Mouse (Mus musculus): ENCODE results near the gene Fam83e.

Gene Fam83e

DNA sequence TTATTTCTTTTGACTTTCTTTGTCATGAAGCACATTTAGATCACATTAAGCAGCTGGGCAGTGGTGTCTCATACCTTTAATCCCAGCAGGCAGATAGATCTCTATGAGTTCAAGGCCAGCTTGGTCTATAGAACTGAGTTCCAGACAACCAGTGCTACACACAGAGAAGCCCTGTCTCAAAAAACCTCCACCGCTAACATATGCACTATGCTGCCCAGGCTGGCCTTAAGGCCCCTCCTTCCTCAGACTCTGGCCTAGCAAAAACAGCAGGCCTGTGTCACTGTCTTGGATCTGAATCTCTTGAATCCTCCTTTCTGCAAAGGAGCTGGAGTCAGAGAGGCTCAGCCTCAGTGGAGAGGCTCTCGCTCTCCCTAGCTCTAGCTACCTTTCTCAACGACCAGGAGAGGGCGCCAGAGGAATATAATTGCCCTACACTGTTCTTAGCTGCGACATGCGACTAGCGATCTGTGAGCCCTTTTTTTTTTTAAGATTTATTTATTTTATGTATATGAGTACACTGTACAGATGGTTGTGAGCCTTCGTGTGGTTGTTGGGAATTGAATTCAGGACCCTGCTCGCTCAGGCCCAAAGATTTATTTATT lies 18.3 kb downstream of the Fam83e start:
- peak; percentile 90 for DNase-seq (ENCODE audit: low read depth, low spot score)

DNA sequence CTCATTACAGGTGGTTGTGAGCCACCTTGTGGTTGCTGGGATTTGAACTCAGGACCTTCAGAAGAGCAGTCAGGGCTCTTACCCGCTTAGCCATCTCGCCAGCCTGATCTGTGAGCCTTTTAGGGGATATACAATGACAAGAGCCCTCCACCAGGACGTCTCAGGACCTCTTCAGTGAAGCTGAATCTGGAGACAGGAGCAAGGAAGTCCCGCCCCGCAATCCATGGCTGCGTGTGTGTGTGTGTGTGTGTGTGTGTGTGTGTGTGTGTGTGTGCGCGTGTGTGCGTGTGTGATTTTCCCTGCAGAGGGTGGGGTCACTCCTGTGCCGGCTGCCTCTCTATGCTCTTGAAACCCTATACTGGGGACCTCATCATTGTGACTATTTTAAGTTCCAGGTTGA lies 18.8 kb downstream of the Fam83e start:
- DNase-seq (ENCODE audit: low read depth, low spot score): no peak

DNA sequence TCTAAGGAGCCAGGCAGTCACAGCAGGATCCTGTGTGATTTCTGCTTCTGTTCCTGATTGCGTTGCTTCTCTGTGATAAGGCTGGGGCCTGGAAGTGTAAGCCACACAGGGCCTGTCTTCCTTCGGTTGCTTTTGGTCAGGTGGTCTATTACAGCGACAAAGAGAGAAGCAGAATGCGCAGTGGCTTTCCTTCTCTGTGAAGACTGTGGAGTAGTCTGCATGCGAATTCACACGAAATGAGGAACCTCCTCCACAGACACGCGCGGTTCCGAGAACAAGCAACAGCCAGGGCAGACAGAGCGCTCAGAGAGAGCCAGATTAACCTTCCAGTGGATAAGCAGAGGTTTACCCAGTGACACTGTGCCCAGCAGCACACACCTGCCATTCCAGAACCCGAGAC lies 20.3 kb downstream of the Fam83e start:
- DNase-seq (ENCODE audit: low read depth, low spot score): no peak

DNA sequence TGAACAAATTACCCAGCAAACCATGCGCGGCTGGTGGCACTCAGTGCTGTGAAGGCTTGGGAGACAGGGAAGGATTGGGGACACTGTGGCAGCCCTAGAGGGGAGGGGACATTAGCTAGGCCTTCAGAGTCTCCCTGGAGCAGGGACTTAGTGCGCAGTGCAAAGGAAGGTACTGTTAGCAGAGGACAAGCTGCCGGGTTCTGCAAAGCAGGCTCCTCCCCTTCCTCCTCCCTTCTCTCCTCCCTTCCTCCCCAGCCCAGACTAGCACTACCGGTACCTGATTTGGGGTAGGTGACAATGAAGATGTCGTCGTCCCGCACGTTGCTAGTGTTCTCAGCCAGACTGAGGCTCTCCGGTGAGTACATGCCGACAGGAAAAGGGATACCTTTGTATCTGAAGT lies 20.8 kb downstream of the Fam83e start:
- no peak for DNase-seq (ENCODE audit: low read depth, low spot score)

DNA sequence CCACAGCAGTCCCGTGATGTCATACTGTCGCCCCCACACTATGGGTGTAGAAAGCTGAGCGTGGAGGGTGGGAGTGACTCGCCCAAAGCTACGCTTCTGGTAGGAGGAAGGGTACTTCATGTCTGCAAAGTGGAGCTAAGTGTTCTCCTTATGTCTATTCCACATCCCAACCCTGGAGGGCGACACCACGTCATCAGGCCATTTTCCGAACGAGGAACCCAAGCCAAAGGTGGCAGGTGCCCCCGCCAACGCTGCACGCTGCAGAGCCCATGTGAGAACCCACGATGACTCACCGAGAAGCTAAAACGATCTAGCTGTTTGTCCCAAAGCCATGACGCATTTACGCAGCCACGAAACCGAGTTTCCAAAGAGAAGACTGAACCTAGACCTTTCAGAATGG lies 21.3 kb downstream of the Fam83e start:
- DNase-seq (ENCODE audit: low read depth, low spot score): no peak

DNA sequence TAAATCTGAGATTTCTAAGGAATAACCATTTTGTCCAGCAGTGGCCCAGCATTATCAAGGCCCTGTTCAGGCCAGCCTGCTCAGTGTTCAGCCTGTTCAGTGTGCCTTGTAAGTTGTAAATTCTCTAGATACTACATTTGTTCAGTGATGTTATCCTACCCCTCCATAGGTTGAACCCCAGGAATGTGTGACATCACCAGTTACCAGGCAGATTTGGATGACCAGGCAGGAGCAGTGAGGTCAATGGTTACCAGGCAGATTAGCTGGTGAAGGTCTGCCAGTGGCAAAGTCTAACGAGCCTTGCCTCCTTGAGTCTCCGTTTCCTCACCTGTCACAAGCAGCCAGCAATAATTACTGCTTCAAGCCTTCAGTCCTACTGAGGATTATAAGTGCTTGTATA lies 23.4 kb downstream of the Fam83e start:
- DNase-seq (ENCODE audit: low read depth, low spot score): peak; percentile 85

DNA sequence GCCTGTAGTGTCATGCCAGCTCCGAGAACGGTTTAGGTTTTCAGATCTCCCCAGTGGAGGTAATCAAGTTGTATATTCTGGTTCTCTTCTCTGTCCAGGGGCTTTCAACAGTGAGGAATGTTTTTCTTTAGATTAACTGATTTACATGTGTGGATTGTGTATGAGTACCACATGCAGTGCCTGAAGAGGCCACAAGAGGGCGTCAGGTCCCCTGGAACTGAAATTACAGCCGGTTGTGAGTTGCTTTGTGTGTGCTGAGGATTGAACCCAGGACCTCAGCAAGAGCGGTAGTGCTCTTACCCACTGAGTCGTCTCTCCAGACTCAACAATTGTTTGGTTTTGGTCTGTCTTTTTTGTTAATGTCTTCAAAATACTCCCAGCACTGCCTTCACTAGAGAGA lies 25.5 kb downstream of the Fam83e start:
- no peak for DNase-seq (ENCODE audit: low read depth, low spot score)

DNA sequence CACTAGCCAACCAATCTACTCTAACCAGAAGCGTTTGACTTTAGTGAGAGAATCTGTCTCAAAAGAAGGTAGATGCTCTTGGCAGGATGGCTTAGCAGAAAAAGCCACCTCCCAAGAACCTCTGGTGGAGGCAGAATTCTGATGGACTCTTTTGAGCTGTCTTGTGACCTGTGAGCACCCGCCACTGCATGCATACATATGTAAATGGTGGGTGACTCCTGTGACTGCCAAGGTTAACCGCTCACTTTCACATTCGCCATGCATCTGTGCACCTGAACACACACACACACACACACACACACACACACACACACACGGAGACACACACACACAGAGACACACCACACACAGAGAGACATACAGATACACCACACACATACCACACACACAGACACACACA lies 26.4 kb downstream of the Fam83e start:
- no peak for DNase-seq (ENCODE audit: low read depth, low spot score)

DNA sequence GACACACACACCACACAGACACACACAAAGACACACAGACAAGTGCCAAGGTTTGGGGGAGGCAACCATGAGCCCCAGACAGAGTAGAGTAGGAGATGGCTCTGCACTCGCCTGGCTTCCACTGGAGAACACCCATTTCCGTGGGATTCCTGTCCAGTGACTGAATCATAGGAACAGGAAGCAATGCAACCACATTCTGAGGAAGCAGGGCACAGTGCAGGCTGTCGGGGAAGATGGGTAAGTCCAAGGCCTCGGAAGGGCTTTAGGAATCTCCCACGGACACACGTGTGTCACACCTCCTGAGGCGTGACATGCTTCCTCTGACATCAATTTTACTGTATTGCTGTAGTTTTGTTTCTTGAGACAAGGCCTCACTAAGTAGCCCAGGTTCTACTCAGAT lies 27.1 kb downstream of the Fam83e start:
- no peak for DNase-seq (ENCODE audit: low read depth, low spot score)

DNA sequence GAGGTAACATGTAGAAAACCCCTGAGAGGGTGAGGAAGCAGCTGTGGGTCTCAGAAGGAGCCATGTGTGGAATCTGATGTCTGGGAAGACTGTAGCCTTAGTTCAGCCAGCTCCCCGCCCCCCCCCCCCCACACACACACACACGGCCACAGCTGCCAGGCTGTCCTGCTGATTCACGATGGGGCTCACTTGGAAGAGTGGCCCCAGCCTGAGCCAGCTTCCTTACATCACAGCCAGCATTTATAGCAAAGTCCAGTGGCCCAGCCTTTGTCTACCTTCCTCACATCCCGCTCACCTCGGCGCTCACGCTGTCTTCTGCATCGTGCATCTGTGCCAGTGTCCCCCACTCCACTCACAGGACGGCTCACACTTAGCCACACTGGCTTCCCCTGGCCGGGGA lies 28.4 kb downstream of the Fam83e start:
- no peak for DNase-seq (ENCODE audit: low read depth, low spot score)

DNA sequence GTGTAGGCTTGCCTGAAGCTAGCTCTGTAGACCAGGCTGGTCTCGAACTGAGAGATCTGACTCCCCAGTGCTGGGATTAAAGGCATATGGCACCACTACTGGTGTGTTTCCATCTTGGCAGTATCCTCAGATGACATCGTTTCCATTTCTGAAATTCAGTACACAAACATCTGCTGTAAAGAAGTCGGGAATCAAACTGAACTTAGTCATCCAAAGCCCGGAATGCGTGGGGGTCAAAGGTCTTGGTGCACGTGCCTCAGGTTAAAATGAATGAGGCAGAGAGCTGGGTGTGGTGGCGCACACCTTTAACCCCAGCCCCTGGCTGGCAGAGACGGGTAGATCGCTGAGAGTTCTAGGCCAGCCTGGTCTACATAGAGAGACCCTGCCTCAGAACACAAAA lies 29.1 kb downstream of the Fam83e start:
- no peak for DNase-seq (ENCODE audit: low read depth, low spot score)

DNA sequence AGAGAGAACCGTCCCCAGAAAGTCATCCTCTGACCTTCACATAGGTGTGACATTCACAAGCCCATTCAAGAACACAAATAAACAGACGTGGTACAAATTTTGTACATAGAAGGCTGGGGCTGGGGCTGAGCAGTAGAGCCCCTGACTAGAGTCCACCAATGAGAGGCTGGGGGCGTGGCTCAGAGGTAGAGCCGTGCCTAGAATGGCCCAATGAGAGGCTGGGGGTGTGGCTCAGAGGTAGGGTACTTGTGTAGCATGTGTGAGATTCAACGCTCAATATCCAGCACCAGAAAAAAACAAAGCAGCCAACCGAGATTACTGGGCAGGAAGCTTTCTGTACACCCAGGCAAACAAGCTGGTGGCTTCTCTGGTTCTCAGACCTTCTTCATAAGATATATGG lies 34.7 kb downstream of the Fam83e start:
- DNase-seq (ENCODE audit: low read depth, low spot score): no peak

DNA sequence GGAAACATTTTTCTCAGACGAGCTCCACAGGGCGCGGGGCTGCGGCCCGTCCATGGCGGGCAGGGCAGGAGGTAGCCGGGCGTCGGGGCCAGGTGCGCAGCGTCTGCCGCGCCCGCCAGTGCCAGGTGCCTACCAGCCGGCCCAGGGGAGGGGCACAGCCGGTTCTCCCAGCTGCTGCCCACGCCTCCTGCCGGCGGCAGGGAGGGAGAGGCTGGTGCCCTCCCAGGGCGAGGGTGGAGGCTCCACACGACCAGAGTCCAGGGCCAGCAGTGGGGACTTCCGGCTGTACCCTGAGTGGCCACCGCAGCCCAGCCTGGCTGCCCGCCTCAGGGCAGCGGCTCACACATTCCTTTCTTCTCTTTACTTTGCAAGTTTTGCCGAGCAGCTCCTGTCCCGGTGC lies 38.4 kb downstream of the Fam83e start:
- DNase-seq (ENCODE audit: low read depth, low spot score): no peak

DNA sequence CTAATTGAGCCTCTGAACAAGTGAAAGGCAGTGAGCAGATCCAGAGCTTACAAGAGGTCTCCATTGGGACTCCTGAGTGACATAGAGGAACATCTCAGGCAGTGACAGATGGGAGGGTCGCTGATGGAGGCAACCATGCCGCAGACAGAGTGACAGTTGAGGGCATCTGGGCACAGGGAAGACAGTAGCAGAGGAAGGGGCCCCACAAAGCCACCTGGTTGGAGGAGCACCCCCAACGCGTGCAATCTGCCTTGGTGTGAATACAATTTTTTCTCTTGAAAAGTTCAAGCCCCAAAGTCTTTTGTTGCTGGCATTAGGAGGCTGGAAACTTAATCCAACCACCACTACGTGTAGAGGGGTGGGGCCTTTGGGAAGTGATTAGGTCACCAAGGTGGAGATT lies 39.1 kb downstream of the Fam83e start:
- DNase-seq (ENCODE audit: low read depth, low spot score): no peak

DNA sequence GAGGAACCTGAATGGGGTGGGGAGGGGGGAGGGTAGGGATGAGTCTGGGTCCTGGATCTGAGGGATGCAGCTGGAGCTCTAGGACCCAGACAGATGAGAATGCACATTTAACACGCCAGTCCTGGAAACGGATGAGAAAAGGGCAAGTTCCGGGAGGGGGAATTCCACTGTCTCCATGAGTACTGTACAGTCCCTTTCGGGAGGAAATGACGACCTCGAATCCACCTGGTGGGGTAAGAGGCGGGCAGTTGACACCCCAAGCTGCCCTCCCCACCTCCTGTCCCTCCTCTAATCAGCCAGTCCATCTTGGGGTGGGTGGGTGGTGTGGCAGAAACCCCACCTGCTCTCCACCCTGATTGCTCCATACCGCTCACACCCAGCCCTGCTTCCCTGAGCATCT lies 45.0 kb downstream of the Fam83e start:
- DNase-seq (ENCODE audit: low read depth, low spot score): no peak

DNA sequence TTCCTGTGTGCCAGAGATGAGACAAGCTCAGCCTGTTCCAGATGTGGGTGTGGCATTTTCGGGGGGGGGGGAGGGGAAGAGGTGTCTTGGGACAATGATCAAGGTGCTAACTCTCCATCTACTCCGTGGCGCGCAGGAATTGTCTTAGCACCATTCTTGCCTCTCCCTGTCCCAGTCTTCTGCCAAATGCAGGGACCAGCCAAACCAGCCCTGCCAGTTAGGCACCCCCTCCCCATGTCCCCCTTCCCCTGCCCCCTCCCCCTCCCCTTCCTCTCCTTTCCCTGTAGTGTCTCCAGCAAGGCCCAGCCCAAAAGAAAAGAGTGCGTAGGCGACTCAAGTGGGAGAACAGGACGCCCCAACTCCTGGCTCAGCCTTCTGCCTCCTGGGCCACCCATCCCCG lies 45.8 kb downstream of the Fam83e start:
- DNase-seq (ENCODE audit: low read depth, low spot score): no peak

DNA sequence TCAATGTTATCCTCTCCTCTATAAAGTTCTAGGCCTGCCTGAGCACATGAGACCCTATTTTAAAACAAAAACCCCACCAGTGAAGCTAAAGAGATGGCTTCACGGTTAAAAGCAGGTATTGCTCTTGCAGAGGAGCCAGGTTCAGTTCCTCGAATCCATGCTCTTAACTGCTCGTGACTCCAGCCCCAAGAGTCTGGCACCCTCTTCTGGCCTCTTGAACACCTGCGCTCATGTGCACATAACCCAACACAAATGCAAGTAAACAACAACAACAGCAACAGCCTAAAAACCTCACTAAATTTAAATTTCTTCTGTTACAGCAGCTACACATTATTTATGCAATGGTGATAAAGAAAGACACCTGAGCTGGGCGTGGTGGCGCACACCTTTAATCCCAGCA lies 46.5 kb downstream of the Fam83e start:
- DNase-seq (ENCODE audit: low read depth, low spot score): no peak

DNA sequence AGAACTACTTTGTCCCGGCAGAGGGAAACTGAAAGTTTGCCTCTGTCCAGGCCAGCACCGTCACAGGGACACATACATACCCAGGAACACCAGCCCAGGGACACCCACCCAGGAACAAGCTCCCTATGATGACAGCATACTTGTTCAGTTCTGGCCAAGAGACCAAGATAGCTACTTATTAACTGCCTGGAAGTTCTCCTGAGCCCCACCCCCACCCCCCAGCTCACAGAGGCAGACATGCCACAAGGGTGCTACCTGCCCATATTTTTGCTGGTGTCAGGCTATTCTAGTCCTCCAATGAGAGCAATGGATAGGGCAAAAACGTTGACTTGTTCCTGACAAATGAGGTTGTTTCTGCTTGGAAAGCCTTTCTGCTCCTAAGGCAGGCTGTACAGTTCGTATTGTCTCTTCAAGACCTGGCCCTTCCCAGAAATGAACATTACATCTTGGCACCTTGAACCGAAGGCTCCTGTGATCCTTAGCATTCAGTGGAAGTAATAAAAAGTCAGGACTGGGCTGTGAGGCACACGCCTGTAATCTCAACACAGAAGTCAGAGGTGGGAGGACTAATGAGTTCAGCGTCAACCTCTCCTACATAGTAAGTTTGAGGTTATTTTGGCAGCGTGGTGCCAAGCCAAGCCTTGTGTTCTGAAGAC lies 49.5 kb downstream of the Fam83e start:
- no peak for DNase-seq (ENCODE audit: low read depth, low spot score)

DNA sequence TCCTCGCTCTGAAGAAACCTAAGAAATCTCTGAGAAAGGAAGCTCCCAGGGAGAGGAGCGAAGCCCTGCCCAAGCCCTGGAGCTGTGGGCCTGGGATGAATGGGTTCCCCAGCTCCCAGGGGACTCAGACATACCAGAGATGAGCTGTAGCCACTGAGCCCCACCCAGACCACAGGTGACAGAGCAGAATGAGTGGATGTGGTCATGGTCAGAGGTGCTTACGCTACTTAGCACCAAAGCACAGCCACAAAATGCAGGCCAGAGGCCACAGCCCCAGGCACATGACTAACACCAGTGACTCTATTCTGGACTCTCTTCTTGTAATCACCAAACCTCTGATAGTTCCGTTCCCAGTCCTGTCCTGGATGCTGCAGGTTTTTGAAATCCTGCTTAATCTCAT lies 50.1 kb downstream of the Fam83e start:
- no peak for DNase-seq (ENCODE audit: low read depth, low spot score)

DNA sequence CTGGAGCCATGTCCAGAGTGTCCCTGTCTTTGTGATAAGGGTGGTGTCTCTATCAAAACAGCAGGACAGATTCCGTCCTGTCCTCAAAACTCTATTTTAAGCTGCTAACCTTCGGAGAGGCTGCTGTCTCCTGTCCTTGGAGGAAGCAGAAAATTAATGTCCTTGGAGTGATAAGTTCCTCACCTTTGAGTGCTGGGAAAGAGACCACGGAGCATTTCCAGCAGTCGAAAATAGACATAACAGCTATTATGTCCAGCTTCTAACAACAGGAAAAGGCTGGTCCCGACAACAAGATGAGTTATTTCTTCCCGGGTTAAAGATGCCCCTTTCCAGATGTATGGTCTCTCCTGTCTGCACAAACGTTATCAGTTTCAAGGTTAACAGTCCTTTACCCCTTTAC lies 54.2 kb downstream of the Fam83e start:
- DNase-seq (ENCODE audit: low read depth, low spot score): no peak

Data from mesoderm, embryonic 11.5 days (tissue).